Comparison of ENCODE assay signal across 8 mouse cellular contexts in genomic region chr10:80807057-80807627, GRCm38 (mm10). TPM values are rescaled to one million over a fixed set of nuclear protein-coding genes. Genes with fewer than 3 reads are reported as not detected.
A peak's percentile ranks its signal among the peaks of the same experiment; 100 is the strongest.
DNase-seq lines count a peak whose midpoint lies in the region.

No protein-coding gene starts in this region.

- 1% methylated on average over 58 of the region's 58 CpGs for WGBS in embryonic facial prominence, embryonic 10.5 days
- WGBS in limb, embryonic 10.5 days = under 1% methylated on average over 58 of the region's 58 CpGs
- WGBS in midbrain, embryonic 10.5 days = under 1% methylated on average over 58 of the region's 58 CpGs

- no peaks in the 10 kb centered on the region for H3K9me3 ChIP-seq in embryonic facial prominence, embryonic 10.5 days
- no peaks in the 10 kb centered on the region for H3K9me3 ChIP-seq in limb, embryonic 10.5 days (replicated peaks)
- H3K9me3 ChIP-seq in midbrain, embryonic 10.5 days (replicated peaks) = no peaks in the 10 kb centered on the region

- H3K36me3 ChIP-seq in embryonic facial prominence, embryonic 10.5 days (replicated peaks) = peaks cover 49% of the 10 kb centered on the region
- peaks cover 48% of the 10 kb centered on the region for H3K36me3 ChIP-seq in limb, embryonic 10.5 days
- peaks cover 37% of the 10 kb centered on the region for H3K36me3 ChIP-seq in midbrain, embryonic 10.5 days

- peak overlapping the region; percentile 68 for H3K4me3 ChIP-seq in embryonic facial prominence, embryonic 10.5 days
- peak overlapping the region; percentile 71 for H3K4me3 ChIP-seq in limb, embryonic 10.5 days
- peak overlapping the region; percentile 67 for H3K4me3 ChIP-seq in midbrain, embryonic 10.5 days

- peak; percentile 78 for DNase-seq in ovary, adult 18-20 months (ENCODE audit: low spot score)
- DNase-seq in ovary, postnatal 14 days (ENCODE audit: low spot score) = no peak
- peak; percentile 85 for DNase-seq in embryonic facial prominence, embryonic 10.5 days (ENCODE audit: low spot score)
- DNase-seq in heart, adult 18-20 months = peak; percentile 80 to 87
- peak; percentile 61 for DNase-seq in kidney, adult 11 months
- DNase-seq in limb, embryonic 10.5 days (ENCODE audit: low spot score) = peak; percentile 79
- DNase-seq in midbrain, embryonic 10.5 days (ENCODE audit: low spot score) = peak; percentile 83
- DNase-seq in skeletal muscle tissue, adult 2 months (ENCODE audit: low read depth, low spot score) = peak; percentile 87

- H3K27ac ChIP-seq in embryonic facial prominence, embryonic 10.5 days (replicated peaks) = peak overlapping the region; percentile 85
- H3K27ac ChIP-seq in limb, embryonic 10.5 days = peak overlapping the region; percentile 84
- H3K27ac ChIP-seq in midbrain, embryonic 10.5 days (replicated peaks) = peak overlapping the region; percentile 83

- peaks cover 63% of the 10 kb centered on the region for H3K4me1 ChIP-seq in embryonic facial prominence, embryonic 10.5 days
- peaks cover 61% of the 10 kb centered on the region for H3K4me1 ChIP-seq in limb, embryonic 10.5 days
- peaks cover 55% of the 10 kb centered on the region for H3K4me1 ChIP-seq in midbrain, embryonic 10.5 days

- H3K27me3 ChIP-seq in embryonic facial prominence, embryonic 10.5 days (replicated peaks; ENCODE audit: low read depth, poor library complexity, severe bottlenecking) = peaks cover 72% of the 10 kb centered on the region
- peaks cover 62% of the 10 kb centered on the region for H3K27me3 ChIP-seq in limb, embryonic 10.5 days (ENCODE audit: low read depth, poor library complexity, severe bottlenecking)
- peaks cover 73% of the 10 kb centered on the region for H3K27me3 ChIP-seq in midbrain, embryonic 10.5 days (ENCODE audit: low read depth, poor library complexity, severe bottlenecking)

RNA-seq across cellular contexts. Expression of gene Amh, which starts 2.1 kb away (rescaled TPM):
- polyA plus RNA-seq in embryonic facial prominence, embryonic 10.5 days (2016; fragmentation: Nextera tagmentation; extraction: Ambion mirVana) = 0.11 and 0.17 TPM in 2 replicates
- total RNA-seq in heart, adult 18-20 months (2021) = under 1 TPM in 1 of 2 experiments, not detected in 1; 0.33 TPM
- polyA plus RNA-seq in limb, embryonic 10.5 days (2016; fragmentation: Nextera tagmentation; extraction: Ambion mirVana) = 0.09 TPM in 1 of 2 replicates, not detected in the other
- polyA plus RNA-seq in midbrain, embryonic 10.5 days (2016; fragmentation: Nextera tagmentation; extraction: Ambion mirVana) = 0.07 TPM in 1 of 2 replicates, not detected in the other

RNA-seq across cellular contexts. Expression of gene Jsrp1, which starts 6.2 kb away (rescaled TPM):
- 0.26 and 0.52 TPM in 2 replicates for polyA plus RNA-seq in embryonic facial prominence, embryonic 10.5 days (2016; fragmentation: Nextera tagmentation; extraction: Ambion mirVana)
- total RNA-seq in heart, adult 18-20 months (2021) = under 1 TPM; 0.41 to 0.69 TPM
- polyA plus RNA-seq in limb, embryonic 10.5 days (2016; fragmentation: Nextera tagmentation; extraction: Ambion mirVana) = 0.74 and 0.80 TPM in 2 replicates
- polyA plus RNA-seq in midbrain, embryonic 10.5 days (2016; fragmentation: Nextera tagmentation; extraction: Ambion mirVana) = 0.44 and 0.71 TPM in 2 replicates

RNA-seq across cellular contexts. Expression of gene Plekhj1, which starts 8.7 kb away (rescaled TPM):
- polyA plus RNA-seq in embryonic facial prominence, embryonic 10.5 days (2016; fragmentation: Nextera tagmentation; extraction: Ambion mirVana) = 181 and 184 TPM in 2 replicates
- 10 to 100 TPM; 30.7 to 32.4 TPM for total RNA-seq in heart, adult 18-20 months (2021)
- polyA plus RNA-seq in limb, embryonic 10.5 days (2016; fragmentation: Nextera tagmentation; extraction: Ambion mirVana) = 168 and 204 TPM in 2 replicates
- polyA plus RNA-seq in midbrain, embryonic 10.5 days (2016; fragmentation: Nextera tagmentation; extraction: Ambion mirVana) = 184 and 191 TPM in 2 replicates

RNA-seq across cellular contexts. Expression of gene Sf3a2, which starts 9.1 kb away (rescaled TPM):
- polyA plus RNA-seq in embryonic facial prominence, embryonic 10.5 days (2016; fragmentation: Nextera tagmentation; extraction: Ambion mirVana) = 114 and 127 TPM in 2 replicates
- total RNA-seq in heart, adult 18-20 months (2021) = 10 to 100 TPM; 28.6 to 28.7 TPM
- polyA plus RNA-seq in limb, embryonic 10.5 days (2016; fragmentation: Nextera tagmentation; extraction: Ambion mirVana) = 113 and 121 TPM in 2 replicates
- polyA plus RNA-seq in midbrain, embryonic 10.5 days (2016; fragmentation: Nextera tagmentation; extraction: Ambion mirVana) = 108 and 112 TPM in 2 replicates

RNA-seq across cellular contexts. Expression of gene Oaz1, which starts 19.3 kb away (rescaled TPM):
- 2,205 and 2,316 TPM in 2 replicates for polyA plus RNA-seq in embryonic facial prominence, embryonic 10.5 days (2016; fragmentation: Nextera tagmentation; extraction: Ambion mirVana)
- 100 to 1,000 TPM; 897 to 934 TPM for total RNA-seq in heart, adult 18-20 months (2021)
- 2,414 and 2,486 TPM in 2 replicates for polyA plus RNA-seq in limb, embryonic 10.5 days (2016; fragmentation: Nextera tagmentation; extraction: Ambion mirVana)
- polyA plus RNA-seq in midbrain, embryonic 10.5 days (2016; fragmentation: Nextera tagmentation; extraction: Ambion mirVana) = 2,246 and 2,347 TPM in 2 replicates
